Mouse (Mus musculus) G1E (cell line): ENCODE results near the gene Cabin1.

ENCODE experiments used
- CTCF ChIP-seq: IDR thresholded peaks from 2 replicates; pipeline ENCODE4 v1.5.1; 2012; ENCODE audit warnings: low read depth, low read length, inconsistent platforms, mixed read lengths
- GATA1 ChIP-seq: IDR thresholded peaks from 2 replicates; pipeline ENCODE4 v1.6.1; 2012; ENCODE audit warnings: borderline replicate concordance, low read length, inconsistent platforms, mixed read lengths
- GATA2 ChIP-seq: IDR thresholded peaks from 2 replicates; pipeline ENCODE4 v1.6.1; 2012; ENCODE audit warnings: low read depth, low read length, inconsistent platforms, borderline replicate concordance
- POLR2AphosphoS5 ChIP-seq: IDR thresholded peaks from 2 replicates; pipeline ENCODE4 v1.6.1; 2012; ENCODE audit warnings: low read depth, low read length, inconsistent platforms; ENCODE audit not compliant: insufficient replicate concordance
- TAL1 ChIP-seq: conservative IDR thresholded peaks from 2 replicates; pipeline ENCODE4 v1.6.1; 2012; ENCODE audit warnings: low read depth, low read length, inconsistent platforms, mixed read lengths

GRCm38 (mm10) chr10:75797619-75798175 lies 33.6 kb upstream of the Cabin1 start:
- TF ChIP-seq CTCF (no peak), TAL1 (no peak), GATA1 (no peak), POLR2AphosphoS5 (no peak), GATA2 (no peak)
